Comparison of ENCODE assay signal across 8 mouse cellular contexts in the genomic region with DNA sequence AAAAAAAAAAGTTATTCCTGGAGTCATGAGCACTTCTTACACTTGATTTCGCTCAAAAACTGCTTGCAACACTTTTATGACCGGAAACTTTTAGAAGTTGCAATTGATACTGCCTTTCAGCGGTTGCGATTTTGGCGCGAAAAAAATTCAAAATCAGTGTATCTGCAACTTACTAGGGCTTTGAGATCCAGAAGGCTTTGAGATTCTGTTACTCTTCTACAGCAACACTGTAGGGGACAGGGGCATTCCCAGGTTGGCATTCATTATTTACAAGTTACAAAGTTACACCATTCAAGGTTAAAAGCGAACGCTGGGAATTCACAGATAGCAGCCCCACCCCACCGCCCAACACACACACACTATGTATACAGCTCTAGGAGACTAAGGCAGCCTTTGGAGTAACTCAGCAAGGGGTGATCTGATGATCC. TPM values are rescaled to one million over a fixed set of nuclear protein-coding genes. Genes with fewer than 3 reads are reported as not detected.
DNase-seq lines count a peak whose midpoint lies in the region; ATAC-seq and TF ChIP-seq lines count a peak whose summit lies in the region.

No protein-coding gene starts in this region.

- peak in 1 of 2 experiments; percentile 31 for DNase-seq in layer of hippocampus, adult 2 months (ENCODE audit: low spot score in 2 of 2)
- DNase-seq in layer of hippocampus, adult 8-10 months (ENCODE audit: low spot score in 2 of 2), result no peak
- peak; percentile 50 for DNase-seq in T-cell, adult 2 months (ENCODE audit: low spot score)
- peak; percentile 29 for DNase-seq in kidney, postnatal 14 days
- DNase-seq in thymus, postnatal 25 days, result peak; percentile 52
- no peak for DNase-seq in adrenal gland, adult 2 months

- no peaks in the 10 kb centered on the region for H3K36me3 ChIP-seq in forebrain, embryonic 13.5 days (ENCODE audit: poor library complexity, severe bottlenecking)
- no peaks in the 10 kb centered on the region for H3K36me3 ChIP-seq in midbrain, embryonic 15.5 days (replicated peaks)

- H3K27ac ChIP-seq in layer of hippocampus, adult 2 months, result peak overlapping the region; percentile 40
- peak overlapping the region; percentile 83 for H3K27ac ChIP-seq in forebrain, embryonic 13.5 days
- H3K27ac ChIP-seq in midbrain, embryonic 15.5 days, result 0 out of 2 replicates have a peak overlapping the region, but pooled peaks have one; percentile 67

- no peak for ATAC-seq in forebrain, embryonic 13.5 days
- ATAC-seq in midbrain, embryonic 15.5 days (replicated peaks), result no peak

- H3K27me3 ChIP-seq in forebrain, embryonic 13.5 days, result no peaks in the 10 kb centered on the region
- no peaks in the 10 kb centered on the region for H3K27me3 ChIP-seq in midbrain, embryonic 15.5 days (replicated peaks)

- H3K4me3 ChIP-seq in layer of hippocampus, adult 2 months, result peak overlapping the region; percentile 59
- peak overlapping the region; percentile 46 for H3K4me3 ChIP-seq in forebrain, embryonic 13.5 days
- H3K4me3 ChIP-seq in midbrain, embryonic 15.5 days, result peak overlapping the region; percentile 41

- WGBS in forebrain, embryonic 13.5 days, result 3% methylated on average over 9 of the region's 9 CpGs
- WGBS in midbrain, embryonic 15.5 days, result 2% methylated on average over 9 of the region's 9 CpGs

- no peaks in the 10 kb centered on the region for H3K9me3 ChIP-seq in forebrain, embryonic 13.5 days (replicated peaks)
- no peaks in the 10 kb centered on the region for H3K9me3 ChIP-seq in midbrain, embryonic 15.5 days

- H3K4me2 ChIP-seq in forebrain, embryonic 13.5 days, result peak overlapping the region; percentile 76
- H3K4me2 ChIP-seq in midbrain, embryonic 15.5 days, result peak overlapping the region; percentile 81

- no peak for TF ChIP-seq CTCF in layer of hippocampus, adult 2 months (conservative IDR thresholded peaks at IDR 0.05)

- H3K9ac ChIP-seq in forebrain, embryonic 13.5 days, result peak overlapping the region; percentile 53
- H3K9ac ChIP-seq in midbrain, embryonic 15.5 days, result no peak overlapping the region

- peaks cover 58% of the 10 kb centered on the region for H3K4me1 ChIP-seq in forebrain, embryonic 13.5 days
- H3K4me1 ChIP-seq in midbrain, embryonic 15.5 days, result peaks cover 46% of the 10 kb centered on the region

RNA-seq across cellular contexts. Expression of gene Hist1h3i, which starts 0.6 kb away (rescaled TPM):
- 10 to 100 TPM; 61.0 to 71.7 TPM for total RNA-seq in layer of hippocampus, adult 2 months (2021)
- 10 to 100 TPM; 32.9 to 72.6 (median 47.3) TPM for total RNA-seq in layer of hippocampus, adult 8-10 months (2022)
- 166 and 192 TPM in 2 replicates for polyA plus RNA-seq in forebrain, embryonic 13.5 days (2015; fragmentation: Nextera tagmentation; extraction: Ambion mirVana)
- 26.1 and 35.4 TPM in 2 replicates for polyA plus RNA-seq in midbrain, embryonic 15.5 days (2015; fragmentation: Nextera tagmentation; extraction: Ambion mirVana)
- total RNA-seq in adrenal gland, adult 2 months (2021), result 10 to 100 TPM; 41.4 to 42.7 TPM
- 16.8 and 25.5 TPM in 2 replicates for polyA plus RNA-seq in adrenal gland, adult 2 months (2012; rRNA removed)

RNA-seq across cellular contexts. Expression of gene Hist1h2an, which starts 3.3 kb away (rescaled TPM):
- 1 to 10 TPM in 1 of 2 experiments, not detected in 1; 2.8 TPM for total RNA-seq in layer of hippocampus, adult 2 months (2021)
- 1 to 10 TPM in 1 of 4 experiments, not detected in 3; 3.2 TPM for total RNA-seq in layer of hippocampus, adult 8-10 months (2022)
- polyA plus RNA-seq in forebrain, embryonic 13.5 days (2015; fragmentation: Nextera tagmentation; extraction: Ambion mirVana), result 12.8 and 16.1 TPM in 2 replicates
- polyA plus RNA-seq in midbrain, embryonic 15.5 days (2015; fragmentation: Nextera tagmentation; extraction: Ambion mirVana), result 3.8 TPM in 1 of 2 replicates, not detected in the other
- total RNA-seq in adrenal gland, adult 2 months (2021), result 1 to 10 TPM; 3.4 to 4.6 TPM
- polyA plus RNA-seq in adrenal gland, adult 2 months (2012; rRNA removed), result 4.2 TPM in 1 of 2 replicates, not detected in the other

RNA-seq across cellular contexts. Expression of gene Hist1h1b, which starts 3.3 kb away (rescaled TPM):
- total RNA-seq in layer of hippocampus, adult 2 months (2021), result 1 to 10 TPM; 6.3 to 8.1 TPM
- total RNA-seq in layer of hippocampus, adult 8-10 months (2022), result 1 to 10 TPM; 3.8 to 6.5 (median 5.9) TPM
- polyA plus RNA-seq in forebrain, embryonic 13.5 days (2015; fragmentation: Nextera tagmentation; extraction: Ambion mirVana), result 37.1 and 38.4 TPM in 2 replicates
- polyA plus RNA-seq in midbrain, embryonic 15.5 days (2015; fragmentation: Nextera tagmentation; extraction: Ambion mirVana), result 3.4 and 3.7 TPM in 2 replicates
- total RNA-seq in adrenal gland, adult 2 months (2021), result 10 to 100 TPM; 11.6 to 11.7 TPM
- 0.34 and 0.37 TPM in 2 replicates for polyA plus RNA-seq in adrenal gland, adult 2 months (2012; rRNA removed)

RNA-seq across cellular contexts. Expression of gene Hist1h2bp, which starts 3.5 kb away (rescaled TPM):
- total RNA-seq in layer of hippocampus, adult 2 months (2021), result 1 to 10 TPM; 6.8 to 8.1 TPM
- total RNA-seq in layer of hippocampus, adult 8-10 months (2022), result 10 to 100 TPM in 1 of 4 experiments, 1 to 10 TPM in 3; 3.1 to 11.6 (median 5.9) TPM
- 2.1 and 2.3 TPM in 2 replicates for polyA plus RNA-seq in forebrain, embryonic 13.5 days (2015; fragmentation: Nextera tagmentation; extraction: Ambion mirVana)
- 0.31 and 0.87 TPM in 2 replicates for polyA plus RNA-seq in midbrain, embryonic 15.5 days (2015; fragmentation: Nextera tagmentation; extraction: Ambion mirVana)
- total RNA-seq in adrenal gland, adult 2 months (2021), result 10 to 100 TPM in 1 of 2 experiments, 1 to 10 TPM in 1; 8.5 to 10.7 TPM
- 1.6 TPM in 1 of 2 replicates, not detected in the other for polyA plus RNA-seq in adrenal gland, adult 2 months (2012; rRNA removed)

RNA-seq across cellular contexts. Expression of gene Hist1h2bq, which starts 26.2 kb away (rescaled TPM):
- 10 to 100 TPM; 39.6 to 42.1 TPM for total RNA-seq in layer of hippocampus, adult 2 months (2021)
- total RNA-seq in layer of hippocampus, adult 8-10 months (2022), result 10 to 100 TPM; 26.8 to 44.1 (median 30.6) TPM
- 24.9 and 25.3 TPM in 2 replicates for polyA plus RNA-seq in forebrain, embryonic 13.5 days (2015; fragmentation: Nextera tagmentation; extraction: Ambion mirVana)
- 3.6 and 4.1 TPM in 2 replicates for polyA plus RNA-seq in midbrain, embryonic 15.5 days (2015; fragmentation: Nextera tagmentation; extraction: Ambion mirVana)
- total RNA-seq in adrenal gland, adult 2 months (2021), result 10 to 100 TPM; 35.5 to 55.7 TPM
- polyA plus RNA-seq in adrenal gland, adult 2 months (2012; rRNA removed), result 13.1 and 16.6 TPM in 2 replicates

Comparison
In these comparisons a context has a peak if more than half of its experiments do, and no peak if none do; other contexts are left out.
1. DNase-seq: peak in T-cell, adult 2 months (single experiment), kidney, postnatal 14 days (single experiment) and thymus, postnatal 25 days (single experiment); none in layer of hippocampus, adult 8-10 months (0 of 2) and adrenal gland, adult 2 months (single experiment).
2. Peak in every context shown above with its lines, with median percentiles within 50 percentile points of each other: H3K27ac ChIP-seq and H3K4me3 ChIP-seq.